Mouse (Mus musculus) ES-E14 (cell line): Measurements from ENCODE around the gene Ddt. TPM values are rescaled to one million over a fixed set of nuclear protein-coding genes. Genes with fewer than 3 reads are reported as not detected.

Source experiments
- DNase-seq: peaks from one replicate; pipeline ENCODE4 v3.0.0-alpha.2; 2013; ENCODE audit warnings: low read depth, low spot score
- H3K27ac ChIP-seq: 2 replicates; pipeline ENCODE4 v1.5.1; 2012; ENCODE audit warnings: low read depth, mild to moderate bottlenecking, low read length, moderate library complexity, mixed read lengths; ENCODE audit not compliant: poor library complexity, insufficient read depth, severe bottlenecking
- H3K36me3 ChIP-seq: 2 replicates; pipeline ENCODE4 v1.6.1; 2012; ENCODE audit warnings: mild to moderate bottlenecking, low read length, moderate library complexity, mixed read lengths; ENCODE audit not compliant: control insufficient read depth, poor library complexity, insufficient read depth, severe bottlenecking
- H3K4me1 ChIP-seq, 2 experiments: fragments of 150-350 bp in 1 of 2; sonication (generic) in 1 of 2; 2 replicates each; pipeline ENCODE4 v1.6.1; 2012; ENCODE audit warnings: low read length in 2 of 2, mild to moderate bottlenecking in 1 of 2, mixed read lengths in 1 of 2; ENCODE audit not compliant: control insufficient read depth in 2 of 2, insufficient read depth in 2 of 2, poor library complexity in 1 of 2
- H3K4me3 ChIP-seq, 2 experiments: fragments of 150-350 bp in 1 of 2; sonication (generic) in 1 of 2; 2 replicates each; pipeline ENCODE4 v1.5.1; 2012; ENCODE audit warnings: low read length in 2 of 2, low read depth in 1 of 2, mild to moderate bottlenecking in 1 of 2, mixed read lengths in 1 of 2; ENCODE audit not compliant: insufficient read depth in 1 of 2, poor library complexity in 1 of 2, severe bottlenecking in 1 of 2
- H3K9ac ChIP-seq: 2 replicates; pipeline ENCODE4 v1.6.1; 2012; ENCODE audit warnings: low read depth, mild to moderate bottlenecking, low read length, mixed read lengths; ENCODE audit not compliant: poor library complexity, insufficient read depth, severe bottlenecking
- H3K9me3 ChIP-seq: fragments of 150-350 bp; sonication (generic); 2 replicates; pipeline ENCODE4 v1.6.1; 2012; ENCODE audit warnings: low read depth, mild to moderate bottlenecking, low read length; ENCODE audit not compliant: control insufficient read depth, insufficient read depth
- CHD2 ChIP-seq: IDR thresholded peaks from 2 replicates; pipeline ENCODE4 v1.6.1; 2014; ENCODE audit warnings: mild to moderate bottlenecking, low read depth, low read length, inconsistent platforms
- HCFC1 ChIP-seq: IDR thresholded peaks from 2 replicates; pipeline ENCODE4 v1.6.1; 2012; ENCODE audit warnings: low read length, inconsistent platforms, borderline replicate concordance; ENCODE audit not compliant: insufficient read depth
- MAFK ChIP-seq: IDR thresholded peaks from 2 replicates; pipeline ENCODE4 v1.6.1; 2014; ENCODE audit warnings: mild to moderate bottlenecking, low read depth, low read length, inconsistent platforms; ENCODE audit not compliant: insufficient read depth
- ZC3H11A ChIP-seq: IDR thresholded peaks from 2 replicates; pipeline ENCODE4 v1.6.1; 2012; ENCODE audit warnings: low read depth, mild to moderate bottlenecking, inconsistent platforms, low read length, borderline replicate concordance
- ZNF384 ChIP-seq: IDR thresholded peaks from 2 replicates; pipeline ENCODE4 v1.6.1; 2012; ENCODE audit warnings: low read depth, low read length, inconsistent platforms
- in situ Hi-C, 2 experiments: fragments of 600-800 bp; cut with MboI; formaldehyde crosslinking; loops; one replicate each; pipeline ENCODE4 v1.15.1; 2025; ENCODE audit warnings: low sequenced_read_pairs in 2 of 2, inconsistent platforms in 1 of 2; ENCODE audit not compliant: unreplicated experiment in 2 of 2
- total RNA-seq: library from RNA; depleted of rRNA; stranded (reverse); fragments of 300-350 nt; gene quantifications from 2 replicates; pipeline ENCODE4 v1.2.3, GENCODE M21; 2012

Gene Ddt
- total RNA-seq, 1 experiment, result 84.4 TPM

- Histone ChIP-seq H3K4me3 (no peak overlapping the region), H3K9ac (no peak overlapping the region), H3K27ac (no peak overlapping the region), H3K9me3 (no peaks in the 10 kb centered on the region), H3K36me3 (no peaks in the 10 kb centered on the region), H3K4me1 (peaks cover 0 to 5% of the 10 kb centered on the region in 2 experiments; a peak in 1 of 4 replicates)
- TF ChIP-seq ZNF384 (no peak), MAFK (no peak), ZC3H11A (no peak), CHD2 (no peak), HCFC1 (no peak)
- DNase-seq, result no peak
- in situ Hi-C loops, result no loop called here
These were observed 12.2 kb upstream of the Ddt start for GRCm38 (mm10) chr10:75785442-75785841.

GRCm38 (mm10) chr10:75780769-75781578, 7.8 kb upstream of the Ddt start, which contains the start of the genes Gm20441 and Gstt3:
Gene Gm20441 (minus strand): TSS chr10:75780954.
Gene Gstt3 (minus strand): TSS chr10:75781414.
- DNase-seq, result peak; percentile 70
- Histone ChIP-seq H3K36me3 (no peaks in the 10 kb centered on the region), H3K9ac (peak within 1 kb of the TSS; percentile 71), H3K9me3 (no peaks in the 10 kb centered on the region), H3K4me3 (peak within 1 kb of the TSS; percentile 67 to 77), H3K4me1 (peaks cover 7 to 8% of the 10 kb centered on the region in 2 experiments; a peak in 3 of 4 replicates), H3K27ac (no peak within 1 kb of the TSS)
- TF ChIP-seq MAFK (no peak), HCFC1 (no peak), ZC3H11A (no peak), CHD2 (no peak), ZNF384 (no peak)
- in situ Hi-C loops, result no loop called here

- H3K27ac ChIP-seq, result no peak overlapping the region
- H3K9ac ChIP-seq, result no peak overlapping the region
- no peak for DNase-seq
- peaks cover 7 to 8% of the 10 kb centered on the region in 2 experiments; a peak in 3 of 4 replicates for H3K4me1 ChIP-seq
- in situ Hi-C loops, result no loop called here
- H3K4me3 ChIP-seq, result 0 out of 4 replicates have a peak overlapping the region, but pooled peaks of 1 of the 2 experiments have one; percentile 1
- H3K36me3 ChIP-seq, result no peaks in the 10 kb centered on the region
- H3K9me3 ChIP-seq, result no peaks in the 10 kb centered on the region
- TF ChIP-seq MAFK, result no peak
- TF ChIP-seq HCFC1, result no peak
- TF ChIP-seq ZC3H11A, result no peak
- TF ChIP-seq CHD2, result no peak
These were observed 6.3 kb upstream of the Ddt start for GRCm38 (mm10) chr10:75779206-75780174.

- peaks cover 7 to 8% of the 10 kb centered on the region in 2 experiments; a peak in 3 of 4 replicates for H3K4me1 ChIP-seq
- H3K4me3 ChIP-seq, result no peak overlapping the region
- in situ Hi-C loops, result no loop called here
- H3K27ac ChIP-seq, result no peak overlapping the region
- no peaks in the 10 kb centered on the region for H3K36me3 ChIP-seq
- no peaks in the 10 kb centered on the region for H3K9me3 ChIP-seq
- TF ChIP-seq MAFK, result no peak
- H3K9ac ChIP-seq, result no peak overlapping the region
- DNase-seq, result no peak
These were observed 4.7 kb upstream of the Ddt start for GRCm38 (mm10) chr10:75777885-75778284.
